Mouse (Mus musculus) MEL (cell line): ENCODE results near the gene Pawr. TPM values are rescaled to one million over a fixed set of nuclear protein-coding genes. Genes with fewer than 3 reads are reported as not detected.

Source experiments
- DNase-seq: peaks from one replicate; pipeline ENCODE4 v3.0.0; 2011; ENCODE audit warnings: low read depth, low spot score
- H3K27ac ChIP-seq: 2 replicates; pipeline ENCODE4 v1.5.1; 2012; ENCODE audit warnings: low read depth, mild to moderate bottlenecking, control low read depth, low read length, moderate library complexity; ENCODE audit not compliant: control insufficient read depth
- H3K27me3 ChIP-seq, 2 experiments: fragments of 150-350 bp in 1 of 2; sonication (generic) in 1 of 2; 2 replicates each; pipeline ENCODE4 v1.6.1; 2012; ENCODE audit warnings: low read length in 2 of 2, mild to moderate bottlenecking in 2 of 2, improper control_type of control experiment in 1 of 2, moderate library complexity in 1 of 2; ENCODE audit not compliant: insufficient read depth in 2 of 2, control insufficient read depth in 1 of 2
- H3K36me3 ChIP-seq, 2 experiments: 2 replicates each; pipeline ENCODE4 v1.6.1; 2012 to 2014; ENCODE audit warnings: low read length in 2 of 2, improper control_type of control experiment in 1 of 2, inconsistent platforms in 1 of 2, mild to moderate bottlenecking in 1 of 2; ENCODE audit not compliant: insufficient read depth in 2 of 2, control insufficient read depth in 1 of 2
- H3K4me1 ChIP-seq, 2 experiments: fragments of 150-350 bp in 1 of 2; sonication (generic) in 1 of 2; 2 replicates each; pipeline ENCODE4 v1.6.1; 2012; ENCODE audit warnings: low read length in 2 of 2, improper control_type of control experiment in 1 of 2, mild to moderate bottlenecking in 1 of 2; ENCODE audit not compliant: insufficient read depth in 2 of 2, control insufficient read depth in 1 of 2
- H3K4me3 ChIP-seq, 2 experiments: fragments of 150-350 bp in 1 of 2; sonication (generic) in 1 of 2; 2 replicates each; pipeline ENCODE4 v1.5.1; 2012; ENCODE audit warnings: low read depth in 2 of 2, low read length in 2 of 2, mild to moderate bottlenecking in 2 of 2, moderate library complexity in 2 of 2, control low read depth in 1 of 2, improper control_type of control experiment in 1 of 2; ENCODE audit not compliant: control insufficient read depth in 1 of 2, insufficient read depth in 1 of 2
- H3K79me2 ChIP-seq: 2 replicates; pipeline ENCODE4 v1.6.1; 2012; ENCODE audit warnings: mild to moderate bottlenecking, low read length, moderate library complexity; ENCODE audit not compliant: control insufficient read depth, poor library complexity, insufficient read depth
- H3K9ac ChIP-seq: 2 replicates; pipeline ENCODE4 v1.6.1; 2012; ENCODE audit warnings: low read depth, mild to moderate bottlenecking, control low read depth, low read length, moderate library complexity; ENCODE audit not compliant: control insufficient read depth, poor library complexity, severe bottlenecking
- H3K9me3 ChIP-seq: fragments of 150-350 bp; sonication (generic); replicated peaks from 2 replicates; pipeline ENCODE4 v1.6.1; 2012; ENCODE audit warnings: mild to moderate bottlenecking, low read length, improper control_type of control experiment, moderate library complexity; ENCODE audit not compliant: insufficient read depth
- BHLHE40 ChIP-seq: IDR thresholded peaks from 2 replicates; pipeline ENCODE4 v1.6.1; 2012; ENCODE audit warnings: low read depth, mild to moderate bottlenecking, inconsistent platforms, low read length, improper control_type of control experiment, borderline replicate concordance
- CHD1 ChIP-seq: IDR thresholded peaks from 2 replicates; pipeline ENCODE4 v1.6.1; 2012; ENCODE audit warnings: low read depth, mild to moderate bottlenecking, inconsistent platforms, low read length, improper control_type of control experiment
- CHD2 ChIP-seq: IDR thresholded peaks from 2 replicates; pipeline ENCODE4 v1.6.1; 2011; ENCODE audit warnings: low read length, improper control_type of control experiment
- CTCF ChIP-seq, 3 experiments: IDR thresholded peaks in 2 of 3; conservative IDR thresholded peaks in 1 of 3; 2 replicates each; pipeline ENCODE4 v1.5.1; 2011 to 2012; ENCODE audit warnings: low read length in 3 of 3, low read depth in 2 of 3, mild to moderate bottlenecking in 2 of 3, improper control_type of control experiment in 1 of 3, inconsistent platforms in 1 of 3, mixed read lengths in 1 of 3, moderate library complexity in 1 of 3; ENCODE audit not compliant: control insufficient read depth in 1 of 3, insufficient read depth in 1 of 3, poor library complexity in 1 of 3, severe bottlenecking in 1 of 3
- E2F4 ChIP-seq: IDR thresholded peaks from 2 replicates; pipeline ENCODE4 v1.6.1; 2011; ENCODE audit warnings: low read depth, low read length, improper control_type of control experiment, borderline replicate concordance
- ELF1 ChIP-seq: IDR thresholded peaks from 2 replicates; pipeline ENCODE4 v1.6.1; 2014; ENCODE audit warnings: low read depth, mild to moderate bottlenecking, inconsistent platforms, low read length, improper control_type of control experiment, moderate library complexity
- GATA1 ChIP-seq: IDR thresholded peaks from 2 replicates; pipeline ENCODE4 v1.6.1; 2011; ENCODE audit warnings: low read depth, low read length, improper control_type of control experiment
- HCFC1 ChIP-seq: IDR thresholded peaks from 2 replicates; pipeline ENCODE4 v1.6.1; 2012; ENCODE audit warnings: low read depth, mild to moderate bottlenecking, inconsistent platforms, low read length, improper control_type of control experiment, moderate library complexity
- MAFK ChIP-seq: IDR thresholded peaks from 2 replicates; pipeline ENCODE4 v1.6.1; 2011; ENCODE audit warnings: low read depth, mild to moderate bottlenecking, low read length, improper control_type of control experiment, borderline replicate concordance
- MAX ChIP-seq: IDR thresholded peaks from 2 replicates; pipeline ENCODE4 v1.6.1; 2011; ENCODE audit warnings: low read length, improper control_type of control experiment
- MAZ ChIP-seq: IDR thresholded peaks from 2 replicates; pipeline ENCODE4 v1.6.1; 2012; ENCODE audit warnings: low read depth, mild to moderate bottlenecking, inconsistent platforms, low read length, improper control_type of control experiment
- MEF2A ChIP-seq: IDR thresholded peaks from 2 replicates; pipeline ENCODE4 v1.6.1; 2014; ENCODE audit warnings: low read depth, mild to moderate bottlenecking, inconsistent platforms, low read length, improper control_type of control experiment; ENCODE audit not compliant: poor library complexity, insufficient replicate concordance, severe bottlenecking; ENCODE audit errors: extremely low read depth
- MXI1 ChIP-seq: IDR thresholded peaks from 2 replicates; pipeline ENCODE4 v1.6.1; 2011; ENCODE audit warnings: mild to moderate bottlenecking, low read depth, low read length, improper control_type of control experiment
- POLR2A ChIP-seq, 2 experiments: IDR thresholded peaks; 2 replicates each; pipeline ENCODE4 v1.6.1; 2011 to 2012; ENCODE audit warnings: low read length in 2 of 2, mild to moderate bottlenecking in 2 of 2, control low read depth in 1 of 2, improper control_type of control experiment in 1 of 2, low read depth in 1 of 2, moderate library complexity in 1 of 2; ENCODE audit not compliant: control insufficient read depth in 1 of 2, insufficient read depth in 1 of 2, poor library complexity in 1 of 2
- POLR2AphosphoS2 ChIP-seq: IDR thresholded peaks from 2 replicates; pipeline ENCODE4 v1.6.1; 2011; ENCODE audit warnings: low read length, improper control_type of control experiment
- POLR2AphosphoS5 ChIP-seq: IDR thresholded peaks from 2 replicates; pipeline ENCODE4 v1.6.1; 2012; ENCODE audit warnings: low read depth, borderline replicate concordance, mild to moderate bottlenecking, inconsistent platforms, low read length, moderate library complexity, mixed read lengths
- RAD21 ChIP-seq: IDR thresholded peaks from 2 replicates; pipeline ENCODE4 v1.6.1; 2011; ENCODE audit warnings: mild to moderate bottlenecking, low read depth, low read length, improper control_type of control experiment
- SIN3A ChIP-seq: IDR thresholded peaks from 2 replicates; pipeline ENCODE4 v1.6.1; 2012; ENCODE audit warnings: low read length, improper control_type of control experiment, inconsistent platforms
- SMC3 ChIP-seq: IDR thresholded peaks from 2 replicates; pipeline ENCODE4 v1.6.1; 2011; ENCODE audit warnings: low read depth, low read length, improper control_type of control experiment
- TAL1 ChIP-seq: IDR thresholded peaks from 2 replicates; pipeline ENCODE4 v1.6.1; 2012; ENCODE audit warnings: mild to moderate bottlenecking, inconsistent platforms, low read length, moderate library complexity, mixed read lengths
- UBTF ChIP-seq: IDR thresholded peaks from 2 replicates; pipeline ENCODE4 v1.6.1; 2012; ENCODE audit warnings: low read depth, mild to moderate bottlenecking, inconsistent platforms, low read length, improper control_type of control experiment, moderate library complexity, borderline replicate concordance; ENCODE audit not compliant: insufficient read depth
- USF1 ChIP-seq: IDR thresholded peaks from 2 replicates; pipeline ENCODE4 v1.6.1; 2014; ENCODE audit warnings: low read depth, mild to moderate bottlenecking, inconsistent platforms, low read length, improper control_type of control experiment, moderate library complexity
- ZC3H11A ChIP-seq: IDR thresholded peaks from 2 replicates; pipeline ENCODE4 v1.6.1; 2012; ENCODE audit warnings: low read depth, mild to moderate bottlenecking, inconsistent platforms, low read length, improper control_type of control experiment
- ZKSCAN1 ChIP-seq: IDR thresholded peaks from 2 replicates; pipeline ENCODE4 v1.6.1; 2012; ENCODE audit warnings: low read depth, mild to moderate bottlenecking, inconsistent platforms, low read length, improper control_type of control experiment, moderate library complexity
- ZNF384 ChIP-seq: IDR thresholded peaks from 2 replicates; pipeline ENCODE4 v1.6.1; 2012; ENCODE audit warnings: low read depth, mild to moderate bottlenecking, inconsistent platforms, low read length, improper control_type of control experiment
- polyA plus RNA-seq, 2 experiments: library from polyadenylated mRNA; stranded (reverse) in 1 of 2; unstranded in 1 of 2; fragments of >175 nt in 1 of 2; fragments of >200 nt in 1 of 2; gene quantifications; 2 replicates each; pipeline versions ENCODE4 v1.2.1 to v1.2.4; 2012; ENCODE audit warnings: low replicate concordance in 2 of 2, low read depth in 1 of 2; ENCODE audit not compliant: insufficient read length in 2 of 2, insufficient read depth in 1 of 2, missing spikeins in 1 of 2
- total RNA-seq: library from RNA; depleted of rRNA; stranded (reverse); fragments of 300-350 nt; gene quantifications from 2 replicates; pipeline ENCODE4 v1.2.3, GENCODE M21; 2012

Gene Pawr
- total and polyA plus RNA-seq, 3 experiments, result 20.7 to 29.6 TPM; not detected in 1

DNA sequence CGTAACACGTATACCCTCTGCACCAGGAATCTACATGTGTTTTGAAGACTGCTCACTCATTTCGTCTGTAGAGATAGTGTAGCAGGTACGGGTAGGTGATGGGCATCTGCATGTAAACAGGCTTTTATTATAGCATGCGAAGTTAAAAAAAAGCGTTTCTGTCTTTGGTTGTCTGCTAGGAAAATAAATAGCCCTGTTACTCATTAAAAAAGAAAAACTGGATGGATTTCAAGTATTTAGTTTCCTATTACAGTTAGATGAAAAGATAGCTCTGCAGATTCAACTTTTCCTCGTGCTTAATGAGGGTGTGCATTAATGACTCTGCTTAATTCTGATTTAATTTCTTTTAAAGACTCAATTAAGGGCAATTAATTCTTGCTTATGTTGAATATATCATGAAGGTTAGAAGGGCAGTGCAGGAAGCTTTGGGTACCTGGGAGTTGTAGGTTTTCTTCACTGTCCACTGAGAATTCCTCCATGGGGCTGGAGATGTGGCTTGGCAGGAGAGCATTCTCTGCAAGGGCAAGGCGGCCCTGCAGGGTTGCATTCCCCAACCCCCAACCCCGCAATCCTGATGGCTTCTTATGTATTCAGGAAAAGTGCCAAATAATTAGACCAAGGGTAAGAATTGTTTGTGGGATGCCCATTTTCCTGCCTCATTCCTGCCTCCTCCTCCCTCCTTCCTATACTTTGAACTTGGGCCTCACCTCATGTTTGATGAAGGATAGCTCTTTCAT, 29.7 kb downstream of the Pawr start (continued):
- TF ChIP-seq ZC3H11A, result no peak
- no peak for TF ChIP-seq USF1
- TF ChIP-seq POLR2AphosphoS5, result no peak
- TF ChIP-seq MAFK, result 0 out of 2 replicates have a peak, but pooled peaks have one; percentile 38
- TF ChIP-seq E2F4, result no peak
- TF ChIP-seq RAD21, result no peak
- TF ChIP-seq POLR2AphosphoS2, result no peak

GRCm38 (mm10) chr10:108363932-108364331, 32.0 kb downstream of the Pawr start:
- DNase-seq, result peak; percentile 13
- H3K4me1 ChIP-seq, result peaks cover 15 to 28% of the 10 kb centered on the region in 2 experiments

GRCm38 (mm10) chr10:108364946-108365719, 33.2 kb downstream of the Pawr start:
- Histone ChIP-seq H3K4me3 (no peak overlapping the region), H3K4me1 (peaks cover 15 to 24% of the 10 kb centered on the region in 2 experiments), H3K9ac (no peak overlapping the region), H3K9me3 (no peaks in the 10 kb centered on the region), H3K79me2 (peaks cover 44% of the 10 kb centered on the region), H3K36me3 (peaks cover 16 to 38% of the 10 kb centered on the region in 2 experiments), H3K27ac (no peak overlapping the region), H3K27me3 (no peaks in the 10 kb centered on the region)
- DNase-seq, result no peak
- TF ChIP-seq CHD1 (no peak), TAL1 (no peak), ZKSCAN1 (no peak), ELF1 (no peak), CTCF (IDR thresholded peaks at IDR 0.05 in 2 of 3, conservative IDR thresholded peaks at IDR 0.05 in 1 of 3; ENCODE audit: control insufficient read depth in 1 of 3, insufficient read depth in 1 of 3, low read depth in 2 of 3, low read length in 3 of 3, poor library complexity in 1 of 3, severe bottlenecking in 1 of 3) (no peak), UBTF (no peak), ZC3H11A (no peak), GATA1 (no peak), MAZ (no peak), HCFC1 (no peak), ZNF384 (no peak), RAD21 (no peak), MAX (no peak), MEF2A (no peak), MXI1 (no peak), SMC3 (no peak)

More at GRCm38 (mm10) chr10:108363932-108364331, 32.0 kb downstream of the Pawr start:
- Histone ChIP-seq H3K4me3 (no peak overlapping the region), H3K36me3 (peaks cover 12 to 41% of the 10 kb centered on the region in 2 experiments), H3K27ac (0 out of 2 replicates have a peak overlapping the region, but pooled peaks have one; percentile 34), H3K9ac (no peak overlapping the region), H3K27me3 (no peaks in the 10 kb centered on the region), H3K9me3 (no peaks in the 10 kb centered on the region), H3K79me2 (peaks cover 41% of the 10 kb centered on the region)
- 0 out of 2 replicates have a peak, but pooled peaks have one; percentile 13 for TF ChIP-seq BHLHE40
- TF ChIP-seq SIN3A, result no peak; the same call in 1 of the 2 replicates
- no peak for TF ChIP-seq HCFC1
- no peak for TF ChIP-seq POLR2A (IDR thresholded peaks at IDR 0.05; ENCODE audit: control insufficient read depth in 1 of 2, insufficient read depth in 1 of 2, low read depth in 1 of 2, low read length in 2 of 2, poor library complexity in 1 of 2)
- no peak for TF ChIP-seq CHD2
- TF ChIP-seq USF1, result 0 out of 2 replicates have a peak, but pooled peaks have one; percentile 17
